Mouse (Mus musculus): Measurements from ENCODE around the gene Dcaf6.
"Not testable (repeated sequence)": the region's sequence is repeated elsewhere in the genome, so short reads cannot be mapped to it uniquely, and the experiment has no call there.

The Dcaf6 gene

GRCm38 (mm10) chr1:165421357-165421915, 38.8 kb downstream of the Dcaf6 start:
- no peak for ATAC-seq (ENCODE audit: low TSS enrichment)

DNA sequence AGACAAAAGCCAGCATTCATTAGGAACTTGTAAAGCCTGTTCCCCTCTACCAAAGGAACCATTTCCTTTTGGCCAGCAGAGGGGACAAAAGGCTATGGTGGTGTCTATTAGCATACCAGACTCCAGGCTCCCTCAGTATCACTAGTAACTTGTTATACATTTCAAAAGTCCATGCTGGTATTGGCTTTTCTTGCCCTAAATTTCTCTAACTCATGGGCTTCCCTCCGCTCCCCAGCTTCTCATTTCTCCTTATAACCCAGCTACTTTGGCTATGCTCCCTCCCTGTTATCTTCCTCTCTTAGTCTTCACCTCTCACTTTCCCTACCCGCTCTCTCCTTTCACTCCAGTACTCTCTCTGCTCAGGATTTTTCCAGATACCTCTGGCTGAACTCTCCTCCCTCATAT, 63.9 kb downstream of the Dcaf6 start:
- no peak for ATAC-seq (ENCODE audit: low TSS enrichment)

DNA sequence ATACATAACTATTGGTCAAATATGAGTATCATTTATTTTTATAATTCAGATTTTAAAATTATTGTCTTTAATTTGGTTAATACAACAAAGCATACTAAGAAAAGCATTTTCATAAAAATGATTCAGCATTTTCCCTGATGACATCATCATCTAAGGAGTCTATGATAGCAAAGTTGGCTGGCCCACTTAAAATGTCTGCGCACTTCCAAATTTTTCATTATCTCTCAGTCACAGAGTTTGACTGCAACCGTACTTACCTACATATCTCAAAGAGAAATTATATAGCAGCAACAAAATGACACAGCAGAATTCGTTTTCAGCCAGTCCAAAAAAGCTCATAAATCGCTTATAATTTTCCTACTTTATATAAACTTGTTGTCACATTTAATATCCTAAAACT, 64.3 kb downstream of the Dcaf6 start:
- ATAC-seq (ENCODE audit: low TSS enrichment) = no peak

GRCm38 (mm10) chr1:165394836-165395235, 65.4 kb downstream of the Dcaf6 start:
- ATAC-seq (ENCODE audit: low TSS enrichment) = no peak

DNA sequence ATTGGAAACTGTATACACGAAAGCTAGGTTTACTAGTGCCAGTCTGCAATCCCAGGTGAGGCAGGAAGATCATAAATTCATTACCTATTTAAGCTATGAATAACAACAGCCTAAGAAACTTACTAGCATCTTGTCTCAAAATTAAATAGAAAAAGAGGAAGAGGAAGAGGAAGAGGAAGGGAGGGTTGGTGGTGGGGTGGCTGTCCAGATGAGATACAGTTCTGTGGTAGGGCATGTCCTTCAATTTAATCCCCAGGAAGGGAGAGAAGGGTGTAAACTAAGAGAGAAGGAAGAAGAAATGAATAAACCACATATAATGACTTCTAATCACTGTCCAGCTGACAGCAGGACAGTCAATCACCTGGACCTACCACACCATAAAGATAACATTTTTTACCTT, 67.2 kb downstream of the Dcaf6 start:
- no peak for ATAC-seq (ENCODE audit: low TSS enrichment)

DNA sequence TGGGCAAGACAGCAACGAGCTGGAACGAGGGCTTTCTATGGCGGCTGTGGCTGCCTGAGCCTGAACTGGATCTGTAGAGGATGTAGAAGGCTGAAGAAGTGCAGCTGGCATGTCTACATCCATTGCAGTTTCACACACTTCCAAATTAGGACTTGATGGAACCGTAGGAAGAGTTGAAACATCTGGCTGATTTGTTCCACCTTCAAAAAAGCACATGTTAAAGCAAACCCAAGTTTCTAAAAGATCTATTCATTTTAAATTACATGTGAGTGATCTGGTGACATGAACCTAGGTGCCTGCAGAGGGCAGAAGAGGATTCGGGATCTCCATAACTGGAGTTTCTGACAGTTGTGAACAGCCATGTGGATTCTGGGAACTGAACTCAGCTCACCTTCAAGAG, 71.6 kb downstream of the Dcaf6 start:
- peak; percentile 42; the same call in 1 of the 2 replicates for ATAC-seq (ENCODE audit: low TSS enrichment)

DNA sequence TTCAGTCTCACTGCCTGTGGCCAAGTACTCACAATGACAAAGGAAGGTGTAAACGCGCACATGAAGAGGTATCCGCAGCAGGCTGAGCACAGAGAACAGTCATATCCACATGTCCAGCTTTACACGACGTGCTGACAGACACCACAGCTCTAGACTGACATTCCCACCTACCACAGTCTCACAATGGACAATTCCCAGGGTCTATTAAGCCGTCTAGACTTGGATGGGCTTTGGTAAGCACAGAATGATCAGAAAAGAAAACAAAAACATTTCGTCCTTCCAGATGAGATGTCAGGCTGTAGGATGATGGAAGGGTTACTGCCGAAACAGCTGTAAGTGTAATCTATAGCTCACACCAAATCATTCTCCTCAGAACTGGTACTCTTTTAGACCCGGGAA, 73.8 kb downstream of the Dcaf6 start:
- no peak for ATAC-seq (ENCODE audit: low TSS enrichment)

DNA sequence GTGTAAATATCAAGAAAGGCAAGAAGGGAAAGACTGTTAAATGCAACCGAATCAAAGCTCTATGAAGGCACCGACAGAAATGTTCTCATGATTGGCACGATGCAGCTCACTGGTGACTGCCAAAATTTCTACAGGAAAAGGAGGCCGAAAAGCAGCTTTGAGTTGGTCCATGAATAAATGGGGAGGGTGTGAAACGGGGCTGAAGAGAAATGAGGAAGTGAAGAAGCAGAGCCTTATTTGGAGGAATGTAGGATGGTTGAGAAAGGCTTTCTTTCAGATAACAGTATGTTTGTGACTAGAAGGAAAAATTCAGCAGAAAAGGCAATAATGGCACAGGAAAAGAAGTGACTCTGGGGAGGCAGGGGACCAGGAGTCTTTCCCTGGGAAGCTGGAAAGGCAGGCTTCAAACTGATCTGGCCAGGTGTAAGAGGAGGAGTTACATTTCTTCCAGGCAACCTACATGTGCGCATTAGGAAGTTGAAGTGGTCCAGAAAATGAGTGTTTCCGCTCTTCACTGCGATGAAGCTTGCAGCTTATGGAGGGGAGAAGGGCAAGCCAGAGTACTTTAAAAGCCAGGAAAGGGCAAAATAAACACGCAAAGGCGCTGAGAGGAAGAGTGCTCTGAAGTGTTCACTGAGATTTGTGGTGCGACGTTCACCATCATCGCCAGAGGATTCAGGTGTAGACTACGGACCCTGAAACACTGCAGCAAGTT, 74.3 kb downstream of the Dcaf6 start:
- peak; percentile 86 for ATAC-seq (ENCODE audit: low TSS enrichment)

DNA sequence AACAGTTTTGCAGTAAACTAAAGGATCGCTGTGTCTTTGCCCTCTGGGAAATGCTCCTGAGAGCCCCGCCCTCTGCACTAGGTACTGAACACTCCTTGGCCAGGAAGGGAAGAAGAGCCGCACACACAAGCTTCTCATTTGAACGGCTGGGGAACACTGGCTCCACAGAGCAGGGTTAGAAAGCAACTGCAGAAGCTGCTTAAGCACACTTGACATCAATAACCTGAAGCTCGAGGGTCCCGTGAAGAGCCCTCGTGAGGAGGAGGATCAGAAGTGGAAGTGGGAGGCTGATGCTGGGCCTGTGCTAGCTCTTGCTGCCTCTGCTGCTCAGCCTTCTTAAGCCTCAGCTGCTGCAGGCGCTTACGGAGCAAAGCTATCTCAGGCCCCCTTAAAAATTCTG, 86.4 kb downstream of the Dcaf6 start:
- peak; percentile 47; the same call in 1 of the 2 replicates for ATAC-seq (ENCODE audit: low TSS enrichment)

DNA sequence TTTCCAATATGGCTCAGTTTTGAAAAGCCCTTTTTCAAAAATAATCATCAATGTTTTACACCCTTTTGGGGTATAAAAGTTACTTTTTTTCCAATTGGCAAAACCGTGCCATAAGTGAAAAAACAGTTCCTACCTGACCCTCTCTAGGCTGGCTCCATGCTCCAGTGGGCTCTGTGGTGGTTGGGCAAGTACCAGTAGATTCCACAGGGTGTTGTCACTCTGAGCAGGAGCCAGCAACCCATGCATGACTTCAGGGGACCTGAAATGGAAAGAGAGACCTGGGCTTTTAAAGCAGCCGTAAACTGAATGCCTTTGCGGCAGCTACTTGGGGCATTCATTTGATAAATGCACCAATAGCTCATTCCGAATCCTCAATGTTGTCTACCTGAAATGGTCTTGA, 89.3 kb downstream of the Dcaf6 start:
- ATAC-seq (ENCODE audit: low TSS enrichment) = no peak

DNA sequence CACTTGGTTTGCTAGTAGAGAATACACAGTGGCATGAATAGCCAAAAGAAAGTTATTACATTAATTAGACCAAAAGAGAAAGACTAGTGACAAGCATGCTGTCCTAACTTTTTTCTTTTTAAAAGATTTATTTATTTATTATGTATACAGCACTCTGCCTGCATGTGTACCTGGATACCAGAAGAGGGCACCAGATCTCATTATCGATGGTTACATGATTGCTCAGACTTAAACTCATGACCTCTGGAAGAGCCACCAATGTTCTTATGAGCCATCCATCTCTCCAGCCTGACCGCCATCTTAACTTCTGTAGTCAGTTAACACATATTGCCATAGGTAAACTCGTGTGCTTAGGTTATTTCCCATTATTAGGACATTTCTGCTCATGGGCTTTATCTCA, 95.2 kb downstream of the Dcaf6 start:
- no peak for ATAC-seq (ENCODE audit: low TSS enrichment)

DNA sequence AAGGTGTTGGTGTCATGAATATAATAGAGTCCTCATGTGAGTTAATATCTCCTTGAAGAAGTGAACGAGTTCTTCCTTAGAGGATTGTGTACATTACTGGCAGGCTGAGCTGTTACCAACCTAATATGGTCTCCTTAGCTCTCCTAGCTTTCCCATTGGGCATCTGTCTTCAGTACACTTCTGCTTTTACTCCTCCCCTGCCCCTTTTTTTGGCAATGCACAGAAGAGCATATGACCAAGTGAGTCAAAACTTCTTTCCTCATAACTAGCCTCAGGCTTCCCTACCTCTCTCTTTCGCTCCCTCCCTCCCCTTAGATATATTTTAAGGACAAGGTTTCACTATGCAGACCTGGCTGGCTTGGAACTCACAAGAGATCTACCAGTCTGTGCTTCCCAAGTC, 97.0 kb downstream of the Dcaf6 start:
- ATAC-seq (ENCODE audit: low TSS enrichment) = no peak

DNA sequence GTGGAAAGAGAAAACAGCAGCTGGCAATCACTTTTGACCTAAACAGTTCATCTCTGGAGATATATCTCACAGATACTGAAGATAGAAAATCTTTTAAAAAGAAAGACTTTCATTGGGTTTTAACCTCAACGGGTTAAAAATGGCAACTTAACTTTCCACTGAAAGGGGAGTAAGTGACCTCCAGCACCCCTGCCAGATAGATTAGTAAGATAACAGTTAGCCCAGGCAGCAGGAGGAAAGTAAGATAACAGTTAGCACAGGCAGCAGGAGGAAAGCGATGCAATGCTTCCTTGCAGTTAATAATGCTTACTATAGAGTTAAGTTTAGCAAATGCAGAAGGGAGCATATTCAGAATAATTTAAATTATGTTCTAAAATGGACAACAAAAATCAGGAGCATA, 103.9 kb downstream of the Dcaf6 start:
- no peak for ATAC-seq (ENCODE audit: low TSS enrichment)

DNA sequence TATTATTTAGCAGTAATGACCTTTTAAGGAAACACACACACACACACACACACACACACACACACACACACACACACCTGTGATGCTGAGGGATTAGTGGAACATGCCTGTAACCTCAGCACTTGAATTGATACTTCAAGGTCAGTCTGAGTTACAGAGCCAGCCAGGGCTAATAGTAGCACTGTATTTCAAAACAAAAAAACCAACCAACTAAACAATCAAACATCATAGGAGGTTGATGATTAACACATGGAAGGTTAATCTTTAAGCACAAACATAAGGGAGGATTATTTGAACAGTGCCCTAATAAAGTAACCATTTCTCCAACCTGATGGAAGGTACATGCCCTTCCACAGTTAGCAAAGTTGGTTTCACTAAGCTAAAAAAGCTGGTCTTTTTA, 111.6 kb downstream of the Dcaf6 start:
- ATAC-seq (ENCODE audit: low TSS enrichment) = no peak

GRCm38 (mm10) chr1:165344453-165344852, 115.8 kb downstream of the Dcaf6 start:
- peak; percentile 62 for ATAC-seq (ENCODE audit: low TSS enrichment)

DNA sequence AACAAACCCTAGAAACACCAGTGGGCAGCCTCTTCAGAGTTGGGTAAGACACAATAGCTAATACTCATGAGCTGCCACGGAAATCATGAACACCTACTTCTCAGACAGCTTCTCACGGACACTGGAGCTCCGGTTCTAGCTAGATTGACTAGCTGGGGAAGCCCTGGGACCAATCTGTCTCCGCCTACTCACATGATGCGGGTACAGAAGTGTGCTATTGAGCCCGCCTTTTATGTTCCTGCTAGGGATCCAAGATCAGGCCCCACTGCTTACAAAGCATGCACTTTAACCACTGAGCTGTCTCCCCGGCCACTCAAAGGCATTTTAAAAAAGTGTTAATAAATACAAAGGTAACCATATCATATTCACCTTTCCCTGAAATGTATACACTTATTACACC, 118.1 kb downstream of the Dcaf6 start:
- peak; percentile 43 for ATAC-seq (ENCODE audit: low TSS enrichment)

- ATAC-seq (ENCODE audit: low TSS enrichment) = no peak
Observed at GRCm38 (mm10) chr1:165332797-165333196, 127.5 kb downstream of the Dcaf6 start.

GRCm38 (mm10) chr1:165330859-165331258, 129.4 kb downstream of the Dcaf6 start:
- ATAC-seq (ENCODE audit: low TSS enrichment) = no peak

GRCm38 (mm10) chr1:165328384-165329289, 131.6 kb downstream of the Dcaf6 start:
- ATAC-seq (ENCODE audit: low TSS enrichment) = not testable (repeated sequence)

GRCm38 (mm10) chr1:165327831-165328230, 132.4 kb downstream of the Dcaf6 start:
- no peak for ATAC-seq (ENCODE audit: low TSS enrichment)

DNA sequence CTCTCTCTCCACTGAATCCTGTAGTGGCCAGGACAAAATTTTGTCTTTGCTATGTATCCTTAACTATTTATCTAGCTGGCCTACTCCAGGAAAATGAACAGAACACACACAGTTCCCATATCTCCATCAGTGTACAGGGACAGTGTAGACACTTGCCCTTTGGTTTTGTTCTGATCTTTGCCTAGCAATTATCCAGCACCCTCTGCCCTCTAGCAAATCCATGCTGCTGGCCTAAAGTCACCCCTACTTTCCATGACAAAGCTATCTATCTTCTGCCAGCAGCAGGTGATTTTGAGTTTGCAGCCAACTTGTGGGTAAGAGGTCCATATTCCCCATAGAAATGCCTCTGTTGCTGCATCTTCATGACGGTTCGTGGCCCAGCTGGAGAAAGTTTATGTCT, 132.9 kb downstream of the Dcaf6 start:
- no peak for ATAC-seq (ENCODE audit: low TSS enrichment)

DNA sequence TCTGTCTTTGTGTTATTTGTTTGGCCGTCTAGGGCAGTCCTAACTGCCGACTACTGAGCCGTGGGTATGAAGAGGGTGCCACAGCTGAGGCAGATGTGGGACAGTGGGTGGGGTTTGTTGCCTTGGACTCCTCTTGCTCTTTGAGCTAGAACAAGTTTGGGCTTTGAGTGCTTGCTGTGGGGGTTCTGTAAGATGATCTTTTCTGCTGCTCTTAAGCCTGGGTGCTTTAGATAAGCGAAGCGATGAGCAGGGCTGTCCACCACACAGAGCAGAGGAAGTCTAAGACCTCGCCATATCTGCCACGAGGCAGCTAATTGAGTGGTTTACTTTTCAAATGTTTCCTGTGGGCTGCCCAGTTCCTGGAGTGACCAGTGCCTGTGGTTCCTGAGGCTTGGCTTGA, 137.3 kb downstream of the Dcaf6 start:
- ATAC-seq (ENCODE audit: low TSS enrichment) = no peak

GRCm38 (mm10) chr1:165321891-165322290, 138.4 kb downstream of the Dcaf6 start:
- no peak for ATAC-seq (ENCODE audit: low TSS enrichment)

All from frontal cortex, adult (tissue).